Mouse (Mus musculus): ENCODE measurements around the gene Gab2. TPM values are rescaled to one million over a fixed set of nuclear protein-coding genes. Genes with fewer than 3 reads are reported as not detected.

Gab2 gene
- polyA plus RNA-seq, 1 experiment = 6.2 TPM

DNA sequence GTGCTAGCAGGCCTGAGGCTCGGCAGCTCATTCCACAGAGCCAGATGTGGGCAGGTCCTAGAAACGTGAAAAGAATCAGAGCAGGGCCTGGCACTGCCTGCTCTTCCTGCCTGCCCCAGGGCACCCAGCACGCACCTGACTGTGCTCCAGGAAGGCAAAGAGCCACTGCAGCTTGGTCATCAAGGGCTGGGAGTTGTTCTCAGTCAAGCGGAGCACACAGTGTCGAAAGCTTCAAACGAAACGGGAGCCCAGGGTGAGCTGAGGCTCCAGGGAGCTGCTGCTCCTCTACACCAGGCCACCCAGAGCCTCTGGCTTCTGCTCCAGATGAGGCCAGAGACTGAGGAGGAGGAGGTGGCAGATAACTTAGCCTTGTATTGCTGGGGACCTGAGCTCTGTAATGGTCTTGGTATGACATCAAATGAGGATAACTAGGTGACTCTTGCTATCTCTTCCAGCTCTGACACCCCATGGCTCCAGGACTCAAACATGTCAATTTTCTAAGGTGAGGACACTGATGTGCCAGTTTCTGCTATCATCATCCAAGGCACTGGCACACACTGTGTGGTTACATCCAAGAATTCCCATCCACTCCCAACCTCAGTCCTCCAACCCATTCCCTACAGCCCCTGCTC is 232.1 kb downstream of the Gab2 start:
- no peak for TF ChIP-seq POLR2A (IDR thresholded peaks at IDR 0.05; ENCODE audit: control insufficient read depth, extremely low read depth, insufficient read depth, low read length, poor library complexity)
- TF ChIP-seq CTCF (IDR thresholded peaks at IDR 0.05; ENCODE audit: borderline replicate concordance, control insufficient read depth, extremely low read depth, insufficient read depth, low read length, poor library complexity) = no peak
- no peak overlapping the region for H3K27ac ChIP-seq (ENCODE audit: control insufficient read depth, insufficient read depth, low read length)
- H3K4me3 ChIP-seq (ENCODE audit: control insufficient read depth, insufficient read depth, low read length) = no peak overlapping the region
- no peaks in the 10 kb centered on the region for H3K36me3 ChIP-seq (ENCODE audit: control insufficient read depth, insufficient read depth, low read length)
- H3K4me1 ChIP-seq (replicated peaks; ENCODE audit: control insufficient read depth, insufficient read depth, low read length) = no peaks in the 10 kb centered on the region
- H3K27me3 ChIP-seq (ENCODE audit: control insufficient read depth, insufficient read depth, low read length) = no peaks in the 10 kb centered on the region
- no peak for DNase-seq
- 76% methylated on average over 7 of the region's 7 CpGs for WGBS

DNA sequence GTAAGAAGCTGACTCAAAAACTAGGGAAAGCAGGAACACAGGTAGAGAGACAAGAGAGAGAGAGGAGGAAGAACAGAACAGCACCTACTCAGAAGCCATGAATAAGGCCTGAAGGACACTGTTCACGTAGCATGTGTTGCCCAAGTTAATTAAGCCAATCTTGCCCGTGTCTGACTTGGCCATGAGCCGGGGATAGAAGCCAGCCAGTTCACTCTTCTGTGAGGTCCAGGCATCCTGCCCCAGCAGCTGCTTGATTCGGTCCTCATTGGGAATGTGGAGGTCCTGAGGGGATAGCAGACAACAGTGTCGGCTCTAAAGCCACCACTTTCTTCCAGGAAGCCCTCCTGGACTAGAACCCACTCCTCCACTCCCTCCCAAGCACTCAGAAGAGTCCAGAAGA is 233.3 kb downstream of the Gab2 start:
- WGBS = 92% methylated on average over 5 of the region's 5 CpGs
- no peak for DNase-seq
- Histone ChIP-seq H3K27ac (ENCODE audit: control insufficient read depth, insufficient read depth, low read length) (no peak overlapping the region), H3K4me3 (ENCODE audit: control insufficient read depth, insufficient read depth, low read length) (no peak overlapping the region), H3K4me1 (replicated peaks; ENCODE audit: control insufficient read depth, insufficient read depth, low read length) (no peaks in the 10 kb centered on the region), H3K36me3 (ENCODE audit: control insufficient read depth, insufficient read depth, low read length) (no peaks in the 10 kb centered on the region), H3K27me3 (ENCODE audit: control insufficient read depth, insufficient read depth, low read length) (no peaks in the 10 kb centered on the region)
- TF ChIP-seq POLR2A (IDR thresholded peaks at IDR 0.05; ENCODE audit: control insufficient read depth, extremely low read depth, insufficient read depth, low read length, poor library complexity) (no peak), CTCF (IDR thresholded peaks at IDR 0.05; ENCODE audit: borderline replicate concordance, control insufficient read depth, extremely low read depth, insufficient read depth, low read length, poor library complexity) (no peak)

DNA sequence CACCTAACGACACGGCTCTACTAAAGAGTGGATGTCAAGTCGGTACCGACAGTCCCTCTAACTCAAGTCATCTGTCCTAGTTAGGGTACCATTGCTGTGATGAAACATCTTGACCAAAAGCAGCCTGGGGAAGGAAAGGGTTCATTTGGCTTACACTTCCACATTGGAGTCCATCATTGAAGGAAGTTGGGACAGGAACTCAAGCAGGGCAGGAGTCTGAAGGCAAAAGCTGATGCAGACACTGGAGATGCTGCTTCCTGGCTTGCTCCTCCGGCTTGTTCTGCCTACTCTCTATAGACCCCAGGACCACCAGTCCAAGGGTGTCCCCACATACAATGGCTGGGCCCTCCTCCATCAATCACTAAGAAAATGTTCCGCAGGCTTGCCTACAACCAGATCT is 234.3 kb downstream of the Gab2 start:
- Histone ChIP-seq H3K4me1 (replicated peaks; ENCODE audit: control insufficient read depth, insufficient read depth, low read length) (no peaks in the 10 kb centered on the region), H3K4me3 (ENCODE audit: control insufficient read depth, insufficient read depth, low read length) (no peak overlapping the region), H3K27me3 (ENCODE audit: control insufficient read depth, insufficient read depth, low read length) (no peaks in the 10 kb centered on the region), H3K27ac (ENCODE audit: control insufficient read depth, insufficient read depth, low read length) (no peak overlapping the region), H3K36me3 (ENCODE audit: control insufficient read depth, insufficient read depth, low read length) (no peaks in the 10 kb centered on the region)
- no peak for DNase-seq
- TF ChIP-seq CTCF (IDR thresholded peaks at IDR 0.05; ENCODE audit: borderline replicate concordance, control insufficient read depth, extremely low read depth, insufficient read depth, low read length, poor library complexity) (no peak), POLR2A (IDR thresholded peaks at IDR 0.05; ENCODE audit: control insufficient read depth, extremely low read depth, insufficient read depth, low read length, poor library complexity) (no peak)
- WGBS = 93% methylated on average over 6 of the region's 6 CpGs

DNA sequence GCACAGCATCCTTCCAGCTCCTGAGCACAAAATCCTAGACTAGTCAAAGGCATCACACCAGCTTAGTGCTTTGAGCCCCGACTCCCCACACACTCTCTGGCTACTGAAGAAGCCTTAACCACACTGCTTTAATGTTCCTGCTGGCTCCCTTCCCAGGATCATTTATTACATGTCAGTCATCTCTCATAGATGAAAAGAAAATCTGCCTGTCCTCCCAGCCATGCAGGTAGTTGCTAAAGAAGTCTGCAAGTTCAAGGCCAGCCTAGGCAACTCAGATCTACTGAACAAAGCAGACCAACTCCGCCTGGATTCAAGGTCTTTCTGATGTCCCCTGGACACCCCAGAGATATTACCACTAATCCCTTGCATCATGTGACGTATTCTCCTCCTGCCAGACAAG is 236.3 kb downstream of the Gab2 start:
- 85% methylated on average over 3 of the region's 3 CpGs for WGBS
- TF ChIP-seq CTCF (IDR thresholded peaks at IDR 0.05; ENCODE audit: borderline replicate concordance, control insufficient read depth, extremely low read depth, insufficient read depth, low read length, poor library complexity) (no peak), POLR2A (IDR thresholded peaks at IDR 0.05; ENCODE audit: control insufficient read depth, extremely low read depth, insufficient read depth, low read length, poor library complexity) (no peak)
- H3K27ac ChIP-seq (ENCODE audit: control insufficient read depth, insufficient read depth, low read length) = no peak overlapping the region
- DNase-seq = no peak
- H3K27me3 ChIP-seq (ENCODE audit: control insufficient read depth, insufficient read depth, low read length) = no peaks in the 10 kb centered on the region
- no peaks in the 10 kb centered on the region for H3K4me1 ChIP-seq (replicated peaks; ENCODE audit: control insufficient read depth, insufficient read depth, low read length)
- H3K36me3 ChIP-seq (ENCODE audit: control insufficient read depth, insufficient read depth, low read length) = no peaks in the 10 kb centered on the region
- no peak overlapping the region for H3K4me3 ChIP-seq (ENCODE audit: control insufficient read depth, insufficient read depth, low read length)

DNA sequence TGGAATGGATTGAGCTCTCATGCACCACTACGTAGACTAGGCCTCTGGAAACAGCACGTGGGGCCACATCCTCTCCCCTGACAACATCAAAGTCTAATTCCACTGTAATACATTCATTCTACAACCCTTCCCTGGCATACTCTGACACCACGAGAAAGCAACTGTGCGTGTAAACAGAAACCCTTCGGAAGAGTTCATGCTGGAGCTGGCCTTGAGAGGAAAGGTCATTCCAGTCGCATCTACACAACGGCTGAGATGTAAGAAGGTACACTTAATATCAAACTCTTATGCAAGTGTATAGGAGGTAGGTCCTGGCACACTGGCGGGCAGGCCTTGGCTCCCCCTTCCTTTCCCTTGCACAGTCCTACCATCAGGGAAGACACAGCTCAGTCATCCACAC is 243.0 kb downstream of the Gab2 start:
- WGBS = 94% methylated on average over 8 of the region's 8 CpGs

DNA sequence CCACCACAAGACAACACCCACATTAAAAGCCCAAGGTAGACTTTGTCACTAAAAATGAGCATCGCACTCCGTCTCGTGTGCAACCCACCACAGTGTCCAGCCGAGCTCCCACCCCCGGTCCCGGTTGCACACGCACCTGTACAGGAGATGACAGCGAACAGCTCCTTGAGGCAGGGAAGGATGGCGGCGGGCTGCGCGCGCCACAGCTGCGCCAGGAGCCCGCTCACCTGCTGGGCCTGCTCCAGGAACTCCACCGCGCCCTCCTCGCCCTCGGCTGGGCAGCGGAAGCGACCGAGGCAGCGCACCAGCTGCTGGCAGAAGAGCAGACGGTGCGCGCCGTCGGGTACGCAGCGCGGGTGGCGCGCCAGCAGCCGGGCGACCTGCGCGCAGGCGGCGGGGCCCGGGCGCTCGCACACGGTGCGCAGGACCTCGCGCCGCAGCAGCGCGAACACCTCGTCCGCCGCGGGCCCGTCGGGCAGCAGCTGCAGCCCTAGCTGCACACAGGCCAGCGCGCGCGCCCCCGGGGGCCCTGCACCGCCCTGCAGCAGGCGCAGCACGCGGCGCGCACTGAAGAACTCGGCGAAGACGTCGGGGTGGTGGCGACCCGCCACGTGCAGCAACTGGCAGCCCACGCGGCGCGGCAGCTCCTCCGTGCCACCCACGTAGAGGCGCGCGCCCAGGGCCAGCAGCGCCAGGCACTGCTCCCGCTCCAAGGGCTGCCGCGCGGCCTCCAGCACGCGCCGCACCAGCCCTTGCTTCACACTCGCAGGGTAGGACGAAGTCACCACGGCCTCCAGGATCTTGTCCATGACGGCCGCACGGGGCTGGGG is 244.0 kb downstream of the Gab2 start:
- WGBS = 25% methylated on average over 96 of the region's 96 CpGs
- Histone ChIP-seq H3K27ac (ENCODE audit: control insufficient read depth, insufficient read depth, low read length) (no peak overlapping the region), H3K4me3 (ENCODE audit: control insufficient read depth, insufficient read depth, low read length) (no peak overlapping the region), H3K36me3 (ENCODE audit: control insufficient read depth, insufficient read depth, low read length) (no peaks in the 10 kb centered on the region), H3K27me3 (ENCODE audit: control insufficient read depth, insufficient read depth, low read length) (peaks cover 3% of the 10 kb centered on the region; the same call in 1 of the 2 replicates), H3K4me1 (replicated peaks; ENCODE audit: control insufficient read depth, insufficient read depth, low read length) (no peaks in the 10 kb centered on the region; the same call in 1 of the 2 replicates)
- TF ChIP-seq POLR2A (IDR thresholded peaks at IDR 0.05; ENCODE audit: control insufficient read depth, extremely low read depth, insufficient read depth, low read length, poor library complexity) (no peak), CTCF (IDR thresholded peaks at IDR 0.05; ENCODE audit: borderline replicate concordance, control insufficient read depth, extremely low read depth, insufficient read depth, low read length, poor library complexity) (no peak)
- no peak for DNase-seq

More for the DNA sequence above, 243.0 kb downstream of the Gab2 start:
- H3K27ac ChIP-seq (ENCODE audit: control insufficient read depth, insufficient read depth, low read length) = no peak overlapping the region
- TF ChIP-seq POLR2A (IDR thresholded peaks at IDR 0.05; ENCODE audit: control insufficient read depth, extremely low read depth, insufficient read depth, low read length, poor library complexity) = no peak
- TF ChIP-seq CTCF (IDR thresholded peaks at IDR 0.05; ENCODE audit: borderline replicate concordance, control insufficient read depth, extremely low read depth, insufficient read depth, low read length, poor library complexity) = no peak
- no peak overlapping the region for H3K4me3 ChIP-seq (ENCODE audit: control insufficient read depth, insufficient read depth, low read length)
- no peaks in the 10 kb centered on the region; the same call in 1 of the 2 replicates for H3K4me1 ChIP-seq (replicated peaks; ENCODE audit: control insufficient read depth, insufficient read depth, low read length)
- H3K27me3 ChIP-seq (ENCODE audit: control insufficient read depth, insufficient read depth, low read length) = peaks cover 3% of the 10 kb centered on the region; the same call in 1 of the 2 replicates
- no peaks in the 10 kb centered on the region for H3K36me3 ChIP-seq (ENCODE audit: control insufficient read depth, insufficient read depth, low read length)
- no peak for DNase-seq
